Mouse (Mus musculus): Measurements from ENCODE around the gene E4f1. TPM values are rescaled to one million over a fixed set of nuclear protein-coding genes. Genes with fewer than 3 reads are reported as not detected.
"Not testable (repeated sequence)": the region's sequence is repeated elsewhere in the genome, so short reads cannot be mapped to it uniquely, and the experiment has no call there.

E4f1 gene
- polyA plus RNA-seq, 1 experiment from 2014 or later: 35.4 TPM

DNA sequence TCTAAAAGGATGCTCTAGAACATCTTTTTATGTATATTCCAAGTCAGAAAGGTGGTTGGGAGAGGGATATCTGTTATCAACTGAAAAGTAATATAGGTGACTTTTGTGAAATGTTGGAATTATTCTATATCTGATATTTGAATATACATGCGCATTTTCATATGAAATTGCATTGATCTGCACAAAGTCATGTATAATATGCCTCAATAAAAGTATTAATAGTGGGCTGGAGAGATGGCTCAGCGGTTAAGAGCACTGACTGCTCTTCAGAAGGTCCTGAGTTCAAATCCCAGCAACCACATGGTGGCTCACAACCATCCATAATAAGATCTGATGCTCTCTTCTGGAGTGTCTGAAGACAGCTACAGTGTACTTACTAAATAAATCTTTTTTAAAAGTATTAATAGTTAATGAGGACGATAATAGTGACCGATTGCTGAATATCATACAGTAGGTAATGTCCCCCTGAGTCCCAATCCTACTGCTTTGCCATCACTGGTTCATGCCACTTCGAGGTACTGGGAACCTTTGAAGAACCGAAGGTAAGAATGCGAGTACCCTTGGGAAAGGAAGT is 690 bp downstream of the E4f1 start:
- H3K36me3 ChIP-seq: peaks cover 3% of the 10 kb centered on the region; the same call in 1 of the 2 replicates
- WGBS: 13% methylated on average over 7 of the region's 7 CpGs
- ATAC-seq (ENCODE audit: borderline replicate concordance, extremely low read depth, low FRiP score, low TSS enrichment): no peak
- peak overlapping the region; percentile 83 for H3K4me3 ChIP-seq
- peak overlapping the region; percentile 95 for H3K4me2 ChIP-seq
- H3K9ac ChIP-seq: peak overlapping the region; percentile 87
- no peaks in the 10 kb centered on the region for H3K9me3 ChIP-seq
- H3K4me1 ChIP-seq: peaks cover 26% of the 10 kb centered on the region
- H3K27me3 ChIP-seq: no peaks in the 10 kb centered on the region
- peak overlapping the region; percentile 89 for H3K27ac ChIP-seq

DNA sequence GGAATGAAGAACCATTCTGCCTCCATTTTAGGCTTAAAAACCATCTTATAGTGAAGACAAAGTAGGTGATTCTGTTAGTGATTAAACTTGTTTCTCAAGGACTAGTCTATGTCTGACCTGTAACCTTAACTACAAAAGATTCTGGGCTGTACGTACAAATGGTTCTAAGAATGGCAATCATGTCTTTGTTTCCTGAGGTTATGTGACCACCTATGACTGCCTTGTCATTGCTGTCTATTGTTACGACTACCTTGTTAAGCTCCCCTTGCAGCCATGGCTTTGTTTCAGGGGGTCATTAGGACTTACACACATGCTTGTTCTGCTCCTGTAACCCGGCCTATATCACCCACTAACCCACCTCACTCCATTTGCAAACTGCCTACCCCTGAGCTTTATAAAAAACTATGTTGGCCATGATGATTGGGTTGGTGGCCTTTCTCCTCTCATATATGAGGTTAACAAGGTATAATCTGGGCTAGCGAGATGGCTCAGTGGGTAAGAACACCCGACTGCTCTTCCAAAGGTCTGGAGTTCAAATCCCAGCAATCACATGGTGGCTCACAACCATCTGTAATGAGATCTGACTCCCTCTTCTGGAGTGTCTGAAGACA is 1.4 kb downstream of the E4f1 start:
- Histone ChIP-seq H3K9me3 (no peaks in the 10 kb centered on the region), H3K27ac (no peak overlapping the region), H3K4me2 (no peak overlapping the region), H3K9ac (no peak overlapping the region), H3K4me1 (peaks cover 26% of the 10 kb centered on the region), H3K4me3 (no peak overlapping the region), H3K27me3 (no peaks in the 10 kb centered on the region), H3K36me3 (no peaks in the 10 kb centered on the region)
- ATAC-seq (ENCODE audit: borderline replicate concordance, extremely low read depth, low FRiP score, low TSS enrichment): no peak
- 90% methylated on average over 5 of the region's 5 CpGs for WGBS

DNA sequence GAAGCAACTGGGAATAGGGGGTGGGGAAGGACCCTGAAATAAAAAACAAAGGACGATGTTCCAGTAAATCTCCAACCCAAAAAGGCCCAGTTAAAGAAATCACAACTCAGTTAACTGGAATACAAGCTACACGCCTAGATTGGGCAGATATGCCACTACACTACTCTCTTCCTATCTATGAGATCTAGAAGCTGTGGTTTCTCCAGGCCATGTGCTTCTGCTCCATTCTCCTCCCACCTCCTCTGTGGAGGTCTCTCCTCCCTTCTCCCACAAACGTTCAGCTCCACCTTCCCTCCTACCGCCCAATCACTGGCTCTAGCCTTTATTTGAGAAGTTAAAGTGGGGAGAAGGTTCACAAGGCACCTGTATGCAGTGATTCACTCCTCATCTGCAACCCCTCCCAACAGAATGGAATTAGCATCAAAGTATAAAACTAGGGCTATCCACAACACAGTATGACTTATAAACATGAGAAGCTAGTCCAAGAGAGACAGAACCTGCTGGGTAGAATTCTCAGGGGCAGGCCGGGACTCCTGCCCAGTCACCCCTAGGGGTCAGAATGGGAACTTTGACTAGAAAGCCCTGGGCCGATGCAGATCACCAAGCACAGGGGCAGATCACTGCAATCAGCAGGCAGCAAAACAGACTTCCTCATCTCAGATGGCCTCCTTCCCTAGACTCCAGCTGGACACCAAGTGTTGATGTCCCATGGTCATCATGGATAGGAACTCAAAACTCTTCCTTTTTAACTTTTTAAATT is 6.6 kb downstream of the E4f1 start:
- Histone ChIP-seq H3K4me2 (no peak overlapping the region), H3K4me1 (no peaks in the 10 kb centered on the region), H3K4me3 (no peak overlapping the region), H3K36me3 (no peaks in the 10 kb centered on the region), H3K9me3 (no peaks in the 10 kb centered on the region), H3K27ac (no peak overlapping the region), H3K9ac (no peak overlapping the region), H3K27me3 (no peaks in the 10 kb centered on the region)
- no peak for ATAC-seq (ENCODE audit: borderline replicate concordance, extremely low read depth, low FRiP score, low TSS enrichment)
- WGBS: 44% methylated on average over 6 of the region's 6 CpGs

DNA sequence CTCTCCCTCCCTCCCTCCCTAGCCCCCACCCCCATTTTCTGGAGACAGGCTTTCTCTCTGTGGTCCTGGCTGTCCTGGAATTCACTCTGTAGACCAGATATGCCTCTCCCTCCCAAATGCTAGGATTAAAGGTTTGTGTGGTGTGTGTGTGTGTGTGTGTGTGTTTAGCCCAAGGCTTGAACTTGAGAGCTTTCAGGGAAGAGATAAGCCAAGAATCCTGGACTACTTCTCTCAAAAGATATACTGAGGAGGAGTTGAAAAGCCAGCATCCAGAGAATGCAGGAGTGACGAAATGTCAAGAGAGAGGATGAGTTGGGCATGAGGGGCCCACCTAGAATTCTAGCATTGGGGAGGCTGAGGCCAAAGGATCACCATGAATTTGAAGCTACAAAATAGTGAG is 7.2 kb downstream of the E4f1 start:
- no peak for ATAC-seq (ENCODE audit: borderline replicate concordance, extremely low read depth, low FRiP score, low TSS enrichment)
- H3K4me2 ChIP-seq: no peak overlapping the region
- H3K27me3 ChIP-seq: no peaks in the 10 kb centered on the region
- H3K36me3 ChIP-seq: no peaks in the 10 kb centered on the region
- H3K9ac ChIP-seq: no peak overlapping the region
- no peaks in the 10 kb centered on the region for H3K4me1 ChIP-seq
- H3K4me3 ChIP-seq: no peak overlapping the region
- 46% methylated on average over 1 of the region's 1 CpGs for WGBS
- H3K27ac ChIP-seq: no peak overlapping the region
- H3K9me3 ChIP-seq: no peaks in the 10 kb centered on the region

GRCm38 (mm10) chr17:24461580-24461979 is 8.5 kb downstream of the E4f1 start:
- H3K27ac ChIP-seq: no peak overlapping the region
- H3K36me3 ChIP-seq: no peaks in the 10 kb centered on the region
- H3K4me2 ChIP-seq: no peak overlapping the region
- no peaks in the 10 kb centered on the region for H3K27me3 ChIP-seq
- H3K4me3 ChIP-seq: no peak overlapping the region
- no peaks in the 10 kb centered on the region for H3K9me3 ChIP-seq
- whole genome bisulfite sequencing: 63% methylated on average over 2 of the region's 2 CpGs
- no peaks in the 10 kb centered on the region for H3K4me1 ChIP-seq
- ATAC-seq (ENCODE audit: borderline replicate concordance, extremely low read depth, low FRiP score, low TSS enrichment): no peak
- no peak overlapping the region for H3K9ac ChIP-seq

- Histone ChIP-seq H3K4me3 (peak overlapping the region; percentile 79), H3K27ac (peak overlapping the region; percentile 97), H3K4me1 (peaks cover 18% of the 10 kb centered on the region), H3K4me2 (peak overlapping the region; percentile 47)
- not testable (repeated sequence) for H3K36me3 ChIP-seq, H3K9ac ChIP-seq, H3K27me3 ChIP-seq, H3K9me3 ChIP-seq
- 51% methylated on average over 10 of the region's 10 CpGs for WGBS
- ATAC-seq (ENCODE audit: borderline replicate concordance, extremely low read depth, low FRiP score, low TSS enrichment): peak; percentile 38; the same call in 1 of the 2 replicates
Measured at GRCm38 (mm10) chr17:24455523-24456206, 14.4 kb downstream of the E4f1 start.

DNA sequence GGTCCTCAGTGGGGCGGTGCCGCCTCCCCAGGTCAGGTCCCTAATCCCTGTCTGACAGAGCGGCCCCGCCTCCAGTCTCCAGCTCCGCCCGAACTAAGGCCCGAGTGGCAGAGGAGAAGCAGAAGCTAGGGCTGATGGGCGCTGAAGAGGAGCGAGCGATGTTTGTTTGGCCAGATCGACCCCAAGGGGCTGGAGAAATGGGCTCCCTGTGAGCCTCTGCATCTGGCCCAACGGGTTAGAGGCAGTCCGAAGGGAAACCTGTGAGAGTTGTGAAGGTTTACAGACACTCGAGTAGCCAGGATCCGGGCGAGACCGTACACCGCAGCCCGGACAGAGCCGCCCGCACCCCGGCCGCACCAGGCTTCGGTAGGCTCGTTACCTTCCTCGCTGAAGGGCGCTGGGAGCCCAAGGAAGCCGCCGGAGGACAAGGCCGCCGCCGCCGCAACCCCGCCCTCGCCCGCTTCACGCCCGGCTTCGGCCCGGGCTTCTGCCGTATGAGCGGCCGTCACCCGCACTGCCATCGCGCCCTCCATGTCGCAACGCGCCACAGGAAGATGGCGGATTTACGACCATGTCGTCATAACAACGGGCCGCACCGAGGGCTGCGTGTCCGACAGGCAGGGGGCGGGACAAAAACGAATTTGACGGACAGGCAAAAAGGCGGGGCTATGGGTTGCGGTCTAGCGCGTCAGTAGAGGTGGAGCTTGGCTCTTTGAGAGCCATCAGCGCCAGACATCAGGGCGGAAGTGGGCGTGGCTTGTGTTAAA is 15.2 kb downstream of the E4f1 start:
- under 1% methylated on average over 67 of the region's 67 CpGs for WGBS
- Histone ChIP-seq H3K4me1 (peaks cover 18% of the 10 kb centered on the region), H3K9ac (peak overlapping the region; percentile 86), H3K4me3 (peak overlapping the region; percentile 79), H3K9me3 (no peaks in the 10 kb centered on the region), H3K36me3 (peaks cover 13% of the 10 kb centered on the region), H3K27me3 (no peaks in the 10 kb centered on the region), H3K4me2 (peak overlapping the region; percentile 62), H3K27ac (peak overlapping the region; percentile 97)
- ATAC-seq (ENCODE audit: borderline replicate concordance, extremely low read depth, low FRiP score, low TSS enrichment): peak; percentile 94

DNA sequence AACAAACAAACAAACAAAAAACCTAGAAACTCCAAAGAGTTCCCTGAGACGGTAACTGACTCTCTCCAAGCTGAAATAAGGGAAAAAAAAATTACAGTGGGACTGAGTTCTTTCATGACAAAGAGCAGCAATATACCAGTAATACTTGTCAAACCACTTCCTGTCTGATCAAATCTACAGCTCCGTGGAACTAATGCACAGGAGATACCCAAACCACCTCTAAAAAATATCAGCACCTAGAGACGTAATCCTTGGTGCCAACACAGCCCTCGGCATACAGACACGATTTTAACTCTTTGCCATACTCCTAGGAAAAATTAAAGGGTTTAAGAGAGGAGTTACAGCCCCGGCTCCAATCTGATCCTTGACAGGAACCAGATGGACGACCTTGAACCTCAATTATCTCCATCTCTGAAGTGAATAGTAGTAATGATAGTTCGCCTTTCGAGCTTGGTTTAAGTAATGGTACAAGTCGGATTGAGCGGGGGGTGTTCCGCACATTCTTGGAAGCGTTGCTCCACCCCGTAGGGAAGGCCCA is 15.8 kb downstream of the E4f1 start:
- H3K4me1 ChIP-seq: peaks cover 18% of the 10 kb centered on the region
- peak overlapping the region; percentile 86 for H3K9ac ChIP-seq
- no peaks in the 10 kb centered on the region for H3K9me3 ChIP-seq
- WGBS: under 1% methylated on average over 14 of the region's 14 CpGs
- H3K27me3 ChIP-seq: no peaks in the 10 kb centered on the region
- ATAC-seq (ENCODE audit: borderline replicate concordance, extremely low read depth, low FRiP score, low TSS enrichment): no peak
- H3K27ac ChIP-seq: peak overlapping the region; percentile 97
- H3K4me2 ChIP-seq: peak overlapping the region; percentile 62
- H3K36me3 ChIP-seq: peaks cover 19% of the 10 kb centered on the region
- peak overlapping the region; percentile 79 for H3K4me3 ChIP-seq

DNA sequence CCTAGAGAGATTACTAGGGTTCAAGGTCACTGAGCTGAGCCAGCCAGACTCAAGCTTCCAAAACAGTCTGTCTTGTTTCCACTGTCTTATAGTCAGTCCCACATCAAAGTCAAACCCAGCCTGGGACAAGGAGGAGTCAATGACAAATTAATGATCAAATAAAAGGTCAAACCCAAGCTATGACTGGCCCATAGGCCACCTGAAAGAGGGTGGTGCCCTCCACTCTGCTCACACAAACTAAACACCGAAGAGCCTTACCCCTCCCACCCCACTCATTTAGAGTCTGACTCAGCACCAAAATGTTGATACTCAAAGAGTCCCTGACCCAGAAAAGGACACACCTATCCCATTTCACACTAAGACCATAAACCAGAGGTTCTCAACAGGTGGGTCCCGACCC is 16.7 kb downstream of the E4f1 start:
- Histone ChIP-seq H3K27me3 (no peaks in the 10 kb centered on the region), H3K27ac (no peak overlapping the region), H3K4me2 (no peak overlapping the region), H3K4me3 (no peak overlapping the region), H3K9me3 (no peaks in the 10 kb centered on the region), H3K36me3 (peaks cover 27% of the 10 kb centered on the region), H3K9ac (no peak overlapping the region), H3K4me1 (peaks cover 18% of the 10 kb centered on the region)
- 77% methylated on average over 2 of the region's 2 CpGs for whole genome bisulfite sequencing
- ATAC-seq (ENCODE audit: borderline replicate concordance, extremely low read depth, low FRiP score, low TSS enrichment): no peak

DNA sequence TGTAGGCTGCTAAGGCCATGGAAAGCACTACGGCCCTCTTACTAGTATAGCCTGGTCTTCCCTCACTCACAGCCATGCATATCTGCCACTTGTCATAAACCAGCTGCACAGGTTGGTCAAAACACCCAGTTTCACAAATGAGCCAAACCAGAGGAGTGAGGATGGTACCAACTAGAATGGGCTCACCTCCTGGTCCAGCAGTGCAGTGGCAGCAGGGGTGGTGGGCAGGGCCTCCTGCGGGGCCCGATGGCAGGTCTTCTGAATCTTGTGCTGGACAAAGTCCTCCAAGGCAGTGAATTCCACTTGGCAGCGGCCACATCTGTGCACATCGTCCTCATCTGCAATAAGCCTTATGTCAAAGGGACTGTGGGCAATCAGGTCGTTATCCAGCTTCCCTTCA is 18.9 kb downstream of the E4f1 start:
- Histone ChIP-seq H3K4me3 (no peak overlapping the region), H3K4me2 (no peak overlapping the region), H3K4me1 (peaks cover 18% of the 10 kb centered on the region), H3K9me3 (no peaks in the 10 kb centered on the region), H3K27me3 (no peaks in the 10 kb centered on the region), H3K36me3 (peaks cover 48% of the 10 kb centered on the region), H3K27ac (no peak overlapping the region), H3K9ac (no peak overlapping the region)
- no peak for ATAC-seq (ENCODE audit: borderline replicate concordance, extremely low read depth, low FRiP score, low TSS enrichment)
- WGBS: 90% methylated on average over 6 of the region's 6 CpGs

GRCm38 (mm10) chr17:24449507-24449906 is 20.6 kb downstream of the E4f1 start:
- ATAC-seq (ENCODE audit: borderline replicate concordance, extremely low read depth, low FRiP score, low TSS enrichment): no peak
- Histone ChIP-seq H3K27me3 (no peaks in the 10 kb centered on the region), H3K4me2 (no peak overlapping the region), H3K4me3 (no peak overlapping the region), H3K4me1 (peaks cover 14% of the 10 kb centered on the region), H3K36me3 (peaks cover 65% of the 10 kb centered on the region), H3K9me3 (no peaks in the 10 kb centered on the region), H3K9ac (no peak overlapping the region), H3K27ac (no peak overlapping the region)
- 89% methylated on average over 6 of the region's 6 CpGs for WGBS

All from lung, embryonic 15.5 days (tissue).